Mouse (Mus musculus): Measurements from ENCODE around the gene Laptm5.

- TF ChIP-seq POLR2A (IDR thresholded peaks at IDR 0.05; ENCODE audit: insufficient read depth, low read depth, low read length), result no peak
- no peak for TF ChIP-seq CTCF (IDR thresholded peaks at IDR 0.05; ENCODE audit: insufficient read depth, low read depth, low read length)
Measured at GRCm38 (mm10) chr4:130958812-130959211, 45.9 kb downstream of the Laptm5 start.

All from olfactory bulb, adult 2 months (tissue).